Mouse (Mus musculus) naive thymus-derived CD4-positive, alpha-beta T cell, adult 2 months (primary cell): ENCODE data around the gene Myo1d.

ENCODE experiments used
- DNase-seq: peaks from one replicate; pipeline ENCODE4 v3.0.0-alpha.2; 2011; ENCODE audit warnings: low read depth

Myo1d gene

DNA sequence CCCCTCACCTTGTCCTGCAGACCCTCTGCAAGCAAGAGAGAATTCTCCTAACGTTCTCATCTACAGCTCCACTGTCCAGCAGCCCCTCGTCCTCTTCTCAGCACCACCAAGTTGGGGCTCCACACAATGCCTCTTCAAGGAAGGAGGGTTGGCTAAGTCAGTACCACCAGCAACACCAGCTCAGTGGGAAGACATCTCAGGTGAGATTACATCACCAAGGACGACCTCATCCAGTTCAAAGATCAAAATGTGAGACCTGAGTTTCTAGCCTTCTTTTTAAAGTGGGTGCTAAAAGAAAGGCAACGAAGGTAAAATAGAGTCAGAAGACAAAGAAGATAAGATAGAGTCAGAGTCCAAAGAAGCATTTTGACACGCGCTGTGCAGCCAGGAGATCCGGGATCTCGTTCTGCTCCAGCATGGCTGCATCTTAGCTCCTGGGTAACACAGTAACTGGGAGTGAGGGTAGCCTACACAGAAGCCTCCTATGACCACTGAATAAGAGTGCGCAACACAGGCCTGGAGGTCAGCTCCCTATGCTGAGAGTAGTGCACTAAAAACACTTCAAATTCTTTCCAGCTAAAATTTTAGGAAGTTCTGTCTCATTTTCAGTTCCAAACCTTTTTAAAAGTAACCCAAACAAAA lies 56.3 kb downstream of the Myo1d start:
- no peak for DNase-seq

DNA sequence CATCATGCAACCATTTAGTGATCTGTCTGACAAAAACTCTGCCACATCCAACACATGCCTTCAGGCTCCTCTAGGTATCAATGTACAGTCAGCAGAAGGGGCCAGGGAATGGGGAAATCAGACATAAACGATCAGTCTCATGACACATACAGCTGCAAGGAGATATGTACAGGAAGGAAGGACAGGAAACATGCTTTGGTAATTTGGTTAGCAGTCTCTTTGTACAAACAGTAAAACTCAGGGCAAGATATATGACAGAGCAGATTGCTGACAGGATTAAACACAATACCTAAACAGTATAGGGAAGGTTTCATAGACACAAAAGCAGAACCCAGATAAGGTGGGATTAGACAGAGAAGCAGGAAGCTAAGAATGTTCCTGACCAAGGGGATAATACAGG lies 60.8 kb downstream of the Myo1d start:
- no peak for DNase-seq

- DNase-seq = no peak
Measured at GRCm38 (mm10) chr11:80718036-80718435, 61.8 kb downstream of the Myo1d start.

DNA sequence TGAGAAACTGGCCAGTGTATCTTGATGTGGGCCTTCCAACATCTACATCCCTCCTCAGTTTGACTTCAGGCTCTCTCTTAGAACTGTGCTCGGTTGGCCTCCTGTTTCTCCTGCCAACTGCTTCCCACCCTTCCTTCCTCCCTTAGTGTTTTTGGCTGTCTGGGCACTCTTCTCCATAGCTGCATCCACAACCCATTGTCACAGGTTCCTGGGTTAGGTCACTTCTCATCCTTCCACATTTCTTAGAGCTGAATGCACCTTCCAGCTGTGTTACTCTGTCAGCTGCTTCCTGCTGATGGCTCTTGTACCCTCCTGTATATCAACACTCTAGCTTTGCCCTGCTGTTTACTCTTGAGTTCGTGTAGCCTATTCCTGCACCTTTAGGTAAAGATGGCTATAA lies 64.7 kb downstream of the Myo1d start:
- no peak for DNase-seq

DNA sequence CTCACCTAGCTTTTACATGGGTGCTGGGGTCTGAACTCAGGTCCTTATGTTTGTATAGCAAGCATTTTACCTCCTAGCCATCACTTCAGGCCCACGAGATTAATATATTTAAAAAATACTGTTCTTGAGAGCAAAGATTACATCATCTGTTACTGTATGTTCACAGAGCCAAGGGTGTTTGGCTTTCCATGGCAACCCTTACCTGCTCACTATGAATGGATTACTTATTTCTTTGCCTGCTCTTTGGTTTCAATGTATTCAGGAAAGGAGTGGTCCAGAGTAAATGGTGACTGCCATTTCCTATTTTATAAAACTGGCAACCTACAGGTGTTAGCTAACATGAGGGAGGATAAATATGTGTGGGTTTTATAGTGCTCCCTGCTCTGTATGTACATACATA lies 66.1 kb downstream of the Myo1d start:
- no peak for DNase-seq

GRCm38 (mm10) chr11:80712201-80712600 lies 67.6 kb downstream of the Myo1d start:
- no peak for DNase-seq

- no peak for DNase-seq
Measured at GRCm38 (mm10) chr11:80711336-80711735, 68.5 kb downstream of the Myo1d start.

DNA sequence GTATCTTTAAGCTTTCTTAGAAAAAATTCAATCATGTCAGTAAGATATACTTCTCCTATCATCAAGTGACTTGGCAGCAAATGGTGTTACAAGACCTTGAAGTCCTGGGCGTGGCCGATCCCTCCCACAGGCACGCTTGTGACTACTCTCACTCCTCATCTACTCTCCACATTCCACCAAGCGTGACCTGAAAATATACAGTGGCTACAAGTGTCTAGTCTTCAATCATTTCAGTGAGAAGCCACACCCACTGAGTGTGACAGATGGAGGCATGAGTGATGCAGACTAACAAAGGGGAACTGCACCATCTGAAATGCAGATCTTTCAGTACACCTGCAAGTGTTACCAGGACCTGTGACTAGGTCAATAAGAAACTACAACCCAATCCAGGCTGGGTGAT lies 79.2 kb downstream of the Myo1d start:
- no peak for DNase-seq

- no peak for DNase-seq
Measured at GRCm38 (mm10) chr11:80698721-80699120, 81.1 kb downstream of the Myo1d start.

DNA sequence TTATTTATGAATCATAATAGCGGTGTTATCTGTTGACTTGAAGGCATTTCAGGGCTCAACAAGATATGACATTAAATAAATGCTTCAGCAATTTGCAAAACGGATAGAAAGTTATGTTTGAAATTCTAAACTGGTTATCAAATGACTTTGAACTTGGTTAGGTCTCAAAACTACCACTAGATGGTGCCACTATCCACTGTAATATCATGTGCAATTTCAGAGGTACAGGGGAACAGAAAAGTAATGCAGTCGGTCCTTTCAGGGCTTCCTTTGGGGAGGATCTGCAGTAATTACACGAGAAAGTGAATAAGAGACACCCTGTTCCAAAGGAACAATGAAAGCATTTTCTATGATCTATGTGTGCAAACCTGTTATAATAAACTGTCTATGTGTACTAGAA lies 83.5 kb downstream of the Myo1d start:
- peak; percentile 47 for DNase-seq

DNA sequence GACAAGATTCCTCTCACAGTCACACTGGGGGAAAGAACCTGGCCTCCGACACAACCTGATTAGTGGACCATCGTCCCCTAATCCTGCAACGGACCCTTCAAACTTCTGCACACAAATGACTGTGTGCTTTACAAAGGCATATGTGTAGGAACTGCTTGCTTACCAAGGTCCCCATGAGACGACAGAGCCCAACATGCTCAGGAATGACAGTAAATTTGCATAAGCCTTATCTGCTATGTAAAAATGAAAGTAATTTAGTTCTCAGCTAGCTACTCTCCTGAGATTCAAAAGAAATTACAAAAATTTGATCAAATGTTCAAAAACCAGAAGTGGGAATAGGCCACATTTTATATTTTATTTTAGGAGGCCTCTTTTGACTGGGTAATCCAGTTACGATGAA lies 95.2 kb downstream of the Myo1d start:
- DNase-seq = no peak

DNA sequence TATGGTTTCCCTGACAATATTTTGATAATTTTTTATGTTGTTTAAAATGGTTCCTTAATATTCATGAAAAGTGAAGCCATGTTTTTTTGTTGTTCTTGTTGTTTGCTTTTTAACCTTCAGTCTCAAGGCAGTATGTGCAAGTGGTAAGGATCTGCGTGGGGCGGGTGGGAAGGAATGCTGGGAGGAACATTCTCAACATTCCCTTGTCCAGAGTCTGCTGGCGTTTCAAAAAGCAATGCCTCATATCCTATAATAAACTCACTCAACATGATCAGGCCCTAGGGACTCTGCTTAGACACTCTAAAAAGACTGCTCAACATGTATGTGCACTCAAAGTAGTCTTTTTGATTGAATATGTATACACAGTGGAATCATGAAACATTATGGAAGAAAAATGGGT lies 97.1 kb downstream of the Myo1d start:
- DNase-seq = no peak

DNA sequence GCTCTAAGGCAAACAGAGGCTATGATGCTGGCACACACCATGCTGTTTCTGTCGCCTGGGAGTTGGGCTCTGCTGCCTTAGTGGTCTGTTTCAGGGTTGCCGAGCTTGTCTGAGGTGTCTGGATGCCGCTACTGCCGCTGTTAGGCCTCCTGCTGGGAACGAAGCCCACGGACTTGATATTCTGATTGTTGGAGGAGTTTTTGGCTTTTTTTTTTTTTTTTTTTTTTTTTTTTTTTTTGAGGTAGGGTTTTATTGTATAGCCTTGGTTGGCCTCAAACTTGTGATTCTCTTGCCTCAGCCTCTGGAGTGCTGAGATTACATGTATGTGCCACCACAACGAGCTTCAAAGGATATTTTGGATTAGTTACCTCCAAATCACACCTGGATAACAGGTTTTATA lies 106.8 kb downstream of the Myo1d start:
- no peak for DNase-seq

DNA sequence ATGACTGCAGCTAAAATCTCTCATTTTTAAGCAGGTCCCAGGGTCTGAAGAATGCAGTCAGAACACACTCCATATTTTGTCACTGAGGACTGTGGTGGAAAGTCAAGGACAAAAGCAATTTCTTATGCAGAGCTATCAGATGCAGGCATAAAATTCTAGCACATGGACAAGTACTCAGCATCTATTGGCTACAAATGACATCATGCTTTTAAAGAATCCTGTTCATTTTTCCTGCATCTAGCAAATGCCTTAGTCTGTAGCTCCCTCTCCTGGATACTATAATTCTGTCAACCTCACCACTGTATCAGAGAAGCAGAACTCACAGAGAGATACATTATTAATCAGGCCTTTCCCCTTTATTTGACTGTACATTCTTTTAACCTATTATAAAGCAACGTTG lies 109.4 kb downstream of the Myo1d start:
- peak; percentile 55 for DNase-seq

DNA sequence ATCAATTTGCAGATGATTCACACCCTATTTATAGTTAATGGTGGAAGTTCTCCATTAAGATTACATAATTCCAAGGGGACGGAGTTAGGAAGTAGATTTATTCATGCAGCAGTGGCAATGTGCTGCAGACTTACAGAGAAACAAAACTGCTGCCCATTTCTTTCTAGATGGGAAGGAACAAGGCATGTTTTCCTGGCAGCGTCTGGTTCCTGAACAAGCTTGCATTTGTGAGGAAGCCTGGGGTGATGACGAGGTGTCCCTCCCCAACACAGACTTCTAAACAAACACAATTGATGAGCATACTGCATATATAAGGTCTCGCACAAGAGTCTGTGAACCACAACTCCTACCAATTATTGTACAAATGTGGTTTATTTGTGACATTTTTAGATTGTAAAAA lies 109.9 kb downstream of the Myo1d start:
- DNase-seq = no peak

- no peak for DNase-seq
Measured at GRCm38 (mm10) chr11:80666211-80666610, 113.6 kb downstream of the Myo1d start.

- no peak for DNase-seq
Measured at GRCm38 (mm10) chr11:80664261-80664660, 115.6 kb downstream of the Myo1d start.

DNA sequence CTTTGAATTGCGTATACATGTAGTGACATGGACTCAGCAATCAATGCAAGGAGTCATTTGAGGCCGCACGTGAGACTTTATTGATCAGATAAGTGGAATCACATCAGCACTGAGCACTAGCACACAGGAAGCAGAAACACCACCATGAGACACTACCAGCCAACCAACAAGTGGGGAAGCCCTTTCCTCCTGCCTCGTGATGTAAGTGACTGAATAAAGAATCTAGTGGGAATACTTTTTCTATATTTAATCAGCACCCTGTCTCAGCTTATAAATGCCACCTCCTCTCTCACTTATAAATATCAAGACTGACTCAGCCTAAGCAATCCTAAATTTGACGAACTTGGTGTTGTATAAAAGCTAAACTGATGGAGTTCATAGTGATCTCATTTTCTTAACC lies 134.7 kb downstream of the Myo1d start:
- no peak for DNase-seq

DNA sequence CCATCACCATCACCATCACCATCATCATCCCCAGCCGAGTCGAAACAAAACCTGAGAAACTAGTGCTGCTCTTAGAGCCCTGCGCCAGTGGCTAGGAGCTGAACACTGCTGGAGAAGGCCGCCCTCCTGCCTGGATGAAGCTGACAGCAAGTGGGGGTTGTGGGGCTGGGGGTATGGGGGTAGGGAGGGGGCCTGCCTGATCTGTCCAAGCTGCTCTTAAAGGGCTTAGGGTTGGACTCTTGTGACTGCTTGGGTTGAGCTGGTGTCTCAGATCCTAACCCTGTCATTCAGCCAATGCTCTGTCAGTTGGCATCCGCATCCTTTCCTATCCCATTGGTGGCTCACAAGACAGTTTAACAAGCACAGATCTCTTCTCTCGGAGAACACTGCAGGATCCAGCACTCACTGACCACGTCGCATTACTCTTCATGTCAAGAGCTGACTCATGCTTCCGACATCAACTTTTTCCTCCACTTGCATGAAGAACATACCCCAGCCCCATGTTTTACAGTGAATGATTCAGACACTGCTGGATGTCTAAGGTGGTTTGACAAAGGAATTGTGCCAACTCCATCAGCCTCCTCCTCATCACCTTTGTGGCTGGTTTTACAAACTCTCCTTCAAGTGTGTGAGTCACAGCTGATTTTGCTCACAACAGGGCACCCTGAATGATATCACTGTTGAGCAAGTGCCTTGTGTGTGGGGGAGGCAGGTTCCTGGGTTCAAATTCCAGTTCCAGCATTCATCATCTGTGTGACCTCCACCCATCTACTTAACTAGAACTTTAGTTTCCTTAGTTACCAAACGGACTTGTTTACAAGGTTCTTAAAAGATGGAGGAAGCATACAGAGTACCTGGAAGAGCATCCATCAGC lies 150.6 kb downstream of the Myo1d start:
- no peak for DNase-seq

DNA sequence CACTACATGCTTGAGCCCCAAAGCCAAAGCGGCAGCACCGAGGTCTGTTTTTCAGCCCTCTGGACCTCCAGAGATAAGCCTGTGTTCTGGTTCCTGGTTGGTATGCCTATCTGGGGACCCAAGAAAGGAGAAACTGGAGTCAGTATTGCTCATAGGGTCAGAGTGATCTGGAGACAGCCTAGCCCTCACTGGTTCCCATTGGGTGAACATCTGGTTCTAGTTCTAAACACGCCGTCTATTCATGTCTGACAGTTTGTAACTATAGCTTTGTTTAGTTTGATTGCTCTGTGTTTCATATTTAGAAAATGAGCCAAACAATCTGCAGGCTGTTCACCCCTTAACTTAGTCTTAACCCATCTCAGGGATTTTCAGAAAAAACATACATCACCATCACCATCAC lies 151.2 kb downstream of the Myo1d start:
- no peak for DNase-seq

- DNase-seq = no peak
Measured at GRCm38 (mm10) chr11:80623038-80623380, 156.8 kb downstream of the Myo1d start.

DNA sequence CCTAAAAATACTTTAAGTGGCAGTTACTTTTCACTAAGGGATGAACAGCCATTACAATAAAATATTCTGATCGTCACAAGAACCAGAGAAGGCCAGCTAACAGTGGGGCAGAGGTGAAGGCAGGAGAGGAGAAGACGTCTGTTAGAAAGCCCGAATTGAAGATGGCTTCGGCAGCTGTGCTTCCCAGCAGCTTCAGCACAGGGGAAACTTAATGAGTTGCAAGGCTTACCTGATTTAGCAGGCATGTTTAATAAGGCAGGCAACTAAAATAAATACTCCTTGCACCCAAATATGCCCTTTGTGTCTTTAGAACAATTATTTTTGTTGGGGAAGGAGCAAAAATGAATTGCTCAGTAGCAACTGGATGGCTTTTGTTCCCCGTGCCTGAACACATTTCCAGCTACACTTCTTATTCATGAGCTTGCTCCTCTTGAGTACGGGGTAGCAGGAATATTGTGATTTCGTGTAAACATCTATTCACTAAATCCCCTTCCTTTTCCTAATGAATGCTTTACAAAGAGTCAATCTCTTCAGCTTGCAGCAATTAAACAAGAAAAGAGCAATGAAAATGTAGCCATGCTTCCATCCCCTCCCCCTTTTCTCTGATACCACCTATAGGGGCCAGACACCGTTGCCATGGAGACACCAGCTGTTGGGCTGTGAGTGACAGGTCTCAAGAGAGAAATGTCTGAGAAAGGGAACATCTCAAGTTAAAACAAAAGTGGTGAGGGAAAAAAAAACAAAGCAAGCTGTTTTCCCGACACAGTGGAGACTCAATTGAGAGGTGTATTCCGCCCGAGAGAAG lies 157.4 kb downstream of the Myo1d start:
- no peak for DNase-seq
